Mouse (Mus musculus): Measurements from ENCODE around the gene Mbd4. TPM values are rescaled to one million over a fixed set of nuclear protein-coding genes. Genes with fewer than 3 reads are reported as not detected.

Mbd4 gene
- polyA plus RNA-seq, 1 experiment from 2014 or later: 4.1 TPM

- H3K9me3 ChIP-seq (ENCODE audit: control insufficient read depth, low read length): no peaks in the 10 kb centered on the region
- H3K9ac ChIP-seq (ENCODE audit: low read length): no peak overlapping the region
- 0 out of 2 replicates have a peak, but pooled peaks cover 3% of the 10 kb centered on the region for H3K4me1 ChIP-seq (replicated peaks; ENCODE audit: control insufficient read depth, insufficient read depth)
- whole genome bisulfite sequencing: 60% methylated on average over 4 of the region's 4 CpGs
- H3K4me3 ChIP-seq (ENCODE audit: low read depth, low read length): no peak overlapping the region
- no peak for DNase-seq (ENCODE audit: low spot score)
- no peak overlapping the region for H3K4me2 ChIP-seq (replicated peaks; ENCODE audit: low read depth)
- no peaks in the 10 kb centered on the region for H3K27me3 ChIP-seq (ENCODE audit: control insufficient read depth, insufficient read depth, low read length)
- 0 out of 2 replicates have a peak, but pooled peaks cover 2% of the 10 kb centered on the region for H3K36me3 ChIP-seq (ENCODE audit: control insufficient read depth, insufficient read depth, low read length)
- no peak for ATAC-seq (ENCODE audit: low FRiP score, low TSS enrichment)
- no peak for TF ChIP-seq EP300 (optimal IDR thresholded peaks at IDR 0.05)
- H3K27ac ChIP-seq (replicated peaks): 0 out of 2 replicates have a peak overlapping the region, but pooled peaks have one; percentile 1
These were observed 43.9 kb upstream of the Mbd4 start for GRCm38 (mm10) chr6:115897117-115897516.

- Histone ChIP-seq H3K27ac (replicated peaks) (0 out of 2 replicates have a peak overlapping the region, but pooled peaks have one; percentile 1), H3K4me1 (replicated peaks; ENCODE audit: control insufficient read depth, insufficient read depth) (no peaks in the 10 kb centered on the region), H3K9me3 (ENCODE audit: control insufficient read depth, low read length) (no peaks in the 10 kb centered on the region), H3K27me3 (ENCODE audit: control insufficient read depth, insufficient read depth, low read length) (no peaks in the 10 kb centered on the region), H3K4me2 (replicated peaks; ENCODE audit: low read depth) (no peak overlapping the region), H3K9ac (ENCODE audit: low read length) (no peak overlapping the region), H3K36me3 (ENCODE audit: control insufficient read depth, insufficient read depth, low read length) (0 out of 2 replicates have a peak, but pooled peaks cover 3% of the 10 kb centered on the region), H3K4me3 (ENCODE audit: low read depth, low read length) (no peak overlapping the region)
- 49% methylated on average over 1 of the region's 1 CpGs for WGBS
- DNase-seq (ENCODE audit: low spot score) (no peak), ATAC-seq (ENCODE audit: low FRiP score, low TSS enrichment) (no peak)
- TF ChIP-seq CTCF (IDR thresholded peaks at IDR 0.05; ENCODE audit: low read depth) (no peak), EP300 (optimal IDR thresholded peaks at IDR 0.05) (no peak)
These were observed 43.2 kb upstream of the Mbd4 start for GRCm38 (mm10) chr6:115896346-115896745.

DNA sequence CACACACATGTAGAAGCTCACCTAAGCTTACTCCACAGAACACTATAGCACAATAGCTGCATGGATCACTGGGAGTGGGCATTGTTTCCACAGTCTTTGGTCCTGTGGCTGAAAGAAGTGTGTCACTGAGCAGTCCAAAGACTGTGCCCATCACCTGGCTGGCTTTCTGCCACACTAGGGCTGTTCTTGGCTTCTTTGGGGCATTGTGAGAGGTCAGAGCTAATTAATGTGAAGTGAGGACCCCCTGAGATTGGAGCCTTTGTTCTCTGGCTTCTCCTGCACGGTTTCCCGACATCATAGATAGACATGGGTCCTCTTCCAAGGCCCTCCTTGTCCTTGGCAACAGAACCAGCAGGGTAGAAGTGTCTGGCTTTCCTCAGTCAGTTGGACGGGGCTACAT lies 39.2 kb upstream of the Mbd4 start:
- Histone ChIP-seq H3K4me3 (ENCODE audit: low read depth, low read length) (no peak overlapping the region), H3K9me3 (ENCODE audit: control insufficient read depth, low read length) (no peaks in the 10 kb centered on the region), H3K4me2 (replicated peaks; ENCODE audit: low read depth) (no peak overlapping the region), H3K27ac (replicated peaks) (peak overlapping the region; percentile 61; the same call in 1 of the 2 replicates), H3K36me3 (ENCODE audit: control insufficient read depth, insufficient read depth, low read length) (peaks cover 8% of the 10 kb centered on the region; the same call in 1 of the 2 replicates), H3K4me1 (replicated peaks; ENCODE audit: control insufficient read depth, insufficient read depth) (no peaks in the 10 kb centered on the region), H3K27me3 (ENCODE audit: control insufficient read depth, insufficient read depth, low read length) (no peaks in the 10 kb centered on the region), H3K9ac (ENCODE audit: low read length) (no peak overlapping the region)
- no peak for DNase-seq (ENCODE audit: low spot score)
- TF ChIP-seq CTCF (IDR thresholded peaks at IDR 0.05; ENCODE audit: low read depth) (no peak), EP300 (optimal IDR thresholded peaks at IDR 0.05) (no peak)
- WGBS: 39% methylated on average over 3 of the region's 3 CpGs
- no peak for ATAC-seq (ENCODE audit: low FRiP score, low TSS enrichment)

DNA sequence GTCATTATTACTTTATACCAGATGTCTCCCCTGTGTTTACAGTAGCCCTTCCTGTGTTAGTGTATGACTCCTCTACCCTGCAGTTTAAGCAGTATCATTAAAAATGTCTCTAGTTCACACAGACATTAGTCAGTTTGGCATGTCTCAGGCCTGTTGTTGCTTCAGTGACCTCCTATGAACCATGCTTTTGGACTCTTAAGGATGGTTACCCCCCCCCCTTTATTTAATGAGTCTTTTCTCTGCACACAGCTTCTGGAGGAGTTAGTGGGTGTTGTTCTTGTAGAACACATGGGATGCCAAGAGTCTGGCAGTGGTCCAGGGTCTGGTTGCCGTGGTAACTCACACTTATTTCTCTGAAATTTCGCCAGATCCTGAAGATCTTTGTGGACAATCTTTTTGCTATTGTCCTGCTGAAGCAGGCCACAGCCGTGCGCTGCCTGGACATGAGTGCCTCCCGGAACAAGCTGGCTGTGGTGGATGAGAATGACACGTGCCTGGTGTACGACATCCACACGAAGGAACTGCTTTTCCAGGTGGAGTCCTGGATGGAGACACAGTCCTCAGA lies 38.4 kb upstream of the Mbd4 start:
- peak overlapping the region; percentile 65 for H3K27ac ChIP-seq (replicated peaks)
- H3K36me3 ChIP-seq (ENCODE audit: control insufficient read depth, insufficient read depth, low read length): peaks cover 8% of the 10 kb centered on the region; the same call in 1 of the 2 replicates
- 57% methylated on average over 8 of the region's 8 CpGs for WGBS
- ATAC-seq (ENCODE audit: low FRiP score, low TSS enrichment) (peak; percentile 53; the same call in 1 of the 2 replicates), DNase-seq (ENCODE audit: low spot score) (peak; percentile 31)
- no peaks in the 10 kb centered on the region for H3K27me3 ChIP-seq (ENCODE audit: control insufficient read depth, insufficient read depth, low read length)
- H3K4me1 ChIP-seq (replicated peaks; ENCODE audit: control insufficient read depth, insufficient read depth): no peaks in the 10 kb centered on the region
- no peak overlapping the region for H3K9ac ChIP-seq (ENCODE audit: low read length)
- TF ChIP-seq CTCF (IDR thresholded peaks at IDR 0.05; ENCODE audit: low read depth) (no peak), EP300 (optimal IDR thresholded peaks at IDR 0.05) (no peak)
- no peak overlapping the region for H3K4me3 ChIP-seq (ENCODE audit: low read depth, low read length)
- no peaks in the 10 kb centered on the region for H3K9me3 ChIP-seq (ENCODE audit: control insufficient read depth, low read length)
- H3K4me2 ChIP-seq (replicated peaks; ENCODE audit: low read depth): no peak overlapping the region

- no peak for TF ChIP-seq EP300 (optimal IDR thresholded peaks at IDR 0.05)
- TF ChIP-seq CTCF (IDR thresholded peaks at IDR 0.05; ENCODE audit: low read depth): no peak
- Histone ChIP-seq H3K27me3 (ENCODE audit: control insufficient read depth, insufficient read depth, low read length) (no peaks in the 10 kb centered on the region), H3K4me1 (replicated peaks; ENCODE audit: control insufficient read depth, insufficient read depth) (no peaks in the 10 kb centered on the region), H3K27ac (replicated peaks) (peak overlapping the region; percentile 65), H3K4me3 (ENCODE audit: low read depth, low read length) (no peak overlapping the region), H3K9ac (ENCODE audit: low read length) (0 out of 2 replicates have a peak overlapping the region, but pooled peaks have one; percentile 1), H3K4me2 (replicated peaks; ENCODE audit: low read depth) (no peak overlapping the region), H3K9me3 (ENCODE audit: control insufficient read depth, low read length) (no peaks in the 10 kb centered on the region), H3K36me3 (ENCODE audit: control insufficient read depth, insufficient read depth, low read length) (peaks cover 8% of the 10 kb centered on the region; the same call in 1 of the 2 replicates)
- 64% methylated on average over 6 of the region's 6 CpGs for WGBS
- DNase-seq (ENCODE audit: low spot score): no peak
- peak; percentile 17; the same call in 1 of the 2 replicates for ATAC-seq (ENCODE audit: low FRiP score, low TSS enrichment)
These were observed 37.9 kb upstream of the Mbd4 start for GRCm38 (mm10) chr6:115891061-115891460.

DNA sequence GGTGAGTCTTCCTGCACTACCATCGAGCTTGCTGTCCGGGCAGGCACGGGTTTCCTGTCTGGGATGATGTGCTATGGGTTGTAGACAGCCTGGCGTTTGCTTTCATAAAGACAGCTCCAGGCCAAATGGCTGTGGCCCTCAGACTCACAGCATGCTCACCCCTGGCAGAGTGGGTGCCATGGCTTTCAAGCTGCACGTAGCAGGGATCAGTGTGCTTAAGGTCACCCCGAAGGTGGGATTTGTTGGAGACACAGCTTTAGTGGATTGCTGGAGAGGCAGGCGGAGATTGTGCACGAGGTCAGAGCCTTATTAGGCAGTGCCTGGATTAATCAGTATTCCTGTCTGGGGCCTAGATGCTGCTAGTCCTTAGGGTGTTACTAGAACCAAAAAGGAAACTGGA lies 37.4 kb upstream of the Mbd4 start:
- Histone ChIP-seq H3K27ac (replicated peaks) (peak overlapping the region; percentile 46), H3K9me3 (ENCODE audit: control insufficient read depth, low read length) (no peaks in the 10 kb centered on the region)
- DNase-seq (ENCODE audit: low spot score): no peak

More for the DNA sequence above, 37.4 kb upstream of the Mbd4 start:
- 60% methylated on average over 8 of the region's 8 CpGs for WGBS
- H3K9ac ChIP-seq (ENCODE audit: low read length): no peak overlapping the region
- no peak overlapping the region for H3K4me3 ChIP-seq (ENCODE audit: low read depth, low read length)
- no peak for ATAC-seq (ENCODE audit: low FRiP score, low TSS enrichment)
- H3K36me3 ChIP-seq (ENCODE audit: control insufficient read depth, insufficient read depth, low read length): peaks cover 8% of the 10 kb centered on the region; the same call in 1 of the 2 replicates
- no peak overlapping the region for H3K4me2 ChIP-seq (replicated peaks; ENCODE audit: low read depth)
- no peak for TF ChIP-seq CTCF (IDR thresholded peaks at IDR 0.05; ENCODE audit: low read depth)
- H3K27me3 ChIP-seq (ENCODE audit: control insufficient read depth, insufficient read depth, low read length): no peaks in the 10 kb centered on the region
- H3K4me1 ChIP-seq (replicated peaks; ENCODE audit: control insufficient read depth, insufficient read depth): no peaks in the 10 kb centered on the region

All from stomach, postnatal 0 days (tissue).